Mouse (Mus musculus) hindbrain, embryonic 12.5 days (tissue): ENCODE measurements around the gene Olr1. TPM values are rescaled to one million over a fixed set of nuclear protein-coding genes. Genes with fewer than 3 reads are reported as not detected.

Experiments
- ATAC-seq: fragments of 200-750 bp; cut with Nextera tagmentation; 2 replicates; pipeline ENCODE4 v1.8.0; 2017; ENCODE audit warnings: moderate TSS enrichment; ENCODE audit not compliant: low FRiP score
- H3K27ac ChIP-seq: fragments of 300-500 bp; sonication (generic); 2 replicates; pipeline ENCODE4 v1.5.1; 2016; ENCODE audit warnings: mild to moderate bottlenecking
- H3K27me3 ChIP-seq: fragments of 300-500 bp; sonication (generic); 2 replicates; pipeline ENCODE4 v1.6.1; 2016; ENCODE audit warnings: mild to moderate bottlenecking
- H3K36me3 ChIP-seq: fragments of 300-500 bp; sonication (generic); 2 replicates; pipeline ENCODE4 v1.6.1; 2016; ENCODE audit warnings: mild to moderate bottlenecking
- H3K4me1 ChIP-seq: fragments of 300-500 bp; sonication (generic); 2 replicates; pipeline ENCODE4 v1.6.1; 2016
- H3K4me2 ChIP-seq: fragments of 300-500 bp; sonication (generic); replicated peaks from 2 replicates; pipeline ENCODE4 v1.6.1; 2016; ENCODE audit warnings: mild to moderate bottlenecking
- H3K4me3 ChIP-seq: fragments of 300-500 bp; sonication (generic); 2 replicates; pipeline ENCODE4 v1.5.1; 2016; ENCODE audit warnings: mild to moderate bottlenecking
- H3K9ac ChIP-seq: fragments of 300-500 bp; sonication (generic); 2 replicates; pipeline ENCODE4 v1.6.1; 2016; ENCODE audit warnings: mild to moderate bottlenecking, moderate library complexity
- H3K9me3 ChIP-seq: fragments of 300-500 bp; sonication (generic); replicated peaks from 2 replicates; pipeline ENCODE4 v1.6.1; 2016; ENCODE audit warnings: mild to moderate bottlenecking
- WGBS: fragments of 180-500 bp; shearing (Covaris S2); methylation state at CpG from one replicate; pipeline ENCODE4 v1.1.7; 2016; 5-methylcytosine and 5-hydroxymethylcytosine counted together
- polyA plus RNA-seq: library from polyadenylated mRNA; unstranded; fragments of >200 nt; fragmentation: Nextera tagmentation; extraction: Ambion mirVana; gene quantifications from 2 replicates; pipeline ENCODE4 v1.2.1, GENCODE M21; 2016

The Olr1 gene
- polyA plus RNA-seq, 1 experiment from 2014 or later, result not detected

- 35% methylated on average over 7 of the region's 7 CpGs for WGBS
- H3K9me3 ChIP-seq, result no peaks in the 10 kb centered on the region
- peak overlapping the region; percentile 83; the same call in 1 of the 2 replicates for H3K27ac ChIP-seq
- peaks cover 15% of the 10 kb centered on the region for H3K4me1 ChIP-seq
- peak overlapping the region; percentile 67 for H3K4me2 ChIP-seq
- ATAC-seq, result peak; percentile 29
- peak overlapping the region; percentile 75 for H3K9ac ChIP-seq
- no peaks in the 10 kb centered on the region for H3K27me3 ChIP-seq
- 0 out of 2 replicates have a peak, but pooled peaks cover under 1% of the 10 kb centered on the region for H3K36me3 ChIP-seq
- peak overlapping the region; percentile 82 for H3K4me3 ChIP-seq
These were observed 25.6 kb upstream of the Olr1 start for GRCm38 (mm10) chr6:129532556-129532941.

DNA sequence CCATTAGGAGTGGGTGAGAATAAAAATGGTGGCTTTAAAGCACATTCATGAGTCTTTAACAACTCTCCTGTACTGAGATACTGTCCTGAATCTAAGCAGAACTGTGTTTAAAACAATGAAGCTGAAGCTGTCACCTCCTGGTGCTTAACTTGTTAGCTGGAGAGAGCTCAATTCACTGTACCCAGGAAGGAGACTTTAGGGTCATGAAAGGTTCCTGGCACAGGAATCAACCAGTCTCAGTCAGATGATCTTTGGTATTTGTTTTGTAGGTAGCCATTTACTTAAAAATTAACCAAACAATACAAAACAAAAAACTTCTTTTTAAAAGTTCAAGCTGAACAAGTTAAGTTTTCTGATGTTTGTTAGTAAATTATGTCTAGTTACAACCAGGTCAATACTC lies 23.3 kb upstream of the Olr1 start:
- no peaks in the 10 kb centered on the region for H3K9me3 ChIP-seq
- H3K4me1 ChIP-seq, result peaks cover 8% of the 10 kb centered on the region
- H3K4me2 ChIP-seq, result no peak overlapping the region
- ATAC-seq, result no peak
- no peak overlapping the region for H3K4me3 ChIP-seq
- no peaks in the 10 kb centered on the region for H3K36me3 ChIP-seq
- no peak overlapping the region for H3K9ac ChIP-seq
- H3K27ac ChIP-seq, result no peak overlapping the region
- H3K27me3 ChIP-seq, result no peaks in the 10 kb centered on the region

GRCm38 (mm10) chr6:129529605-129530004 lies 22.6 kb upstream of the Olr1 start:
- 69% methylated on average over 1 of the region's 1 CpGs for WGBS
- H3K36me3 ChIP-seq, result no peaks in the 10 kb centered on the region
- H3K27me3 ChIP-seq, result no peaks in the 10 kb centered on the region
- H3K4me1 ChIP-seq, result peaks cover 1% of the 10 kb centered on the region
- H3K4me3 ChIP-seq, result no peak overlapping the region
- no peak overlapping the region for H3K27ac ChIP-seq
- no peak overlapping the region for H3K9ac ChIP-seq
- ATAC-seq, result no peak
- no peaks in the 10 kb centered on the region for H3K9me3 ChIP-seq
- no peak overlapping the region for H3K4me2 ChIP-seq

- no peak for ATAC-seq
- H3K4me2 ChIP-seq, result no peak overlapping the region
- H3K27ac ChIP-seq, result no peak overlapping the region
- H3K4me3 ChIP-seq, result no peak overlapping the region
- H3K4me1 ChIP-seq, result no peaks in the 10 kb centered on the region
- 83% methylated on average over 2 of the region's 2 CpGs for WGBS
- H3K9ac ChIP-seq, result no peak overlapping the region
- no peaks in the 10 kb centered on the region for H3K9me3 ChIP-seq
- no peaks in the 10 kb centered on the region for H3K27me3 ChIP-seq
- H3K36me3 ChIP-seq, result no peaks in the 10 kb centered on the region
These were observed 20.5 kb upstream of the Olr1 start for GRCm38 (mm10) chr6:129527416-129527815.

GRCm38 (mm10) chr6:129526069-129526468 lies 19.1 kb upstream of the Olr1 start:
- ATAC-seq, result no peak
- Histone ChIP-seq H3K4me3 (no peak overlapping the region), H3K9ac (no peak overlapping the region)

GRCm38 (mm10) chr6:129517752-129518408 lies 10.9 kb upstream of the Olr1 start:
- Histone ChIP-seq H3K27ac (no peak overlapping the region), H3K36me3 (no peaks in the 10 kb centered on the region), H3K27me3 (no peaks in the 10 kb centered on the region), H3K4me1 (no peaks in the 10 kb centered on the region), H3K4me3 (no peak overlapping the region), H3K4me2 (no peak overlapping the region), H3K9ac (no peak overlapping the region), H3K9me3 (no peaks in the 10 kb centered on the region)
- ATAC-seq, result peak; percentile 69; the same call in 1 of the 2 replicates
- 47% methylated on average over 2 of the region's 2 CpGs for WGBS

More at GRCm38 (mm10) chr6:129526069-129526468, 19.1 kb upstream of the Olr1 start:
- H3K4me2 ChIP-seq, result no peak overlapping the region
- no peaks in the 10 kb centered on the region for H3K4me1 ChIP-seq
- H3K27ac ChIP-seq, result no peak overlapping the region
- no peaks in the 10 kb centered on the region for H3K27me3 ChIP-seq
- no peaks in the 10 kb centered on the region for H3K9me3 ChIP-seq
- no peaks in the 10 kb centered on the region for H3K36me3 ChIP-seq

DNA sequence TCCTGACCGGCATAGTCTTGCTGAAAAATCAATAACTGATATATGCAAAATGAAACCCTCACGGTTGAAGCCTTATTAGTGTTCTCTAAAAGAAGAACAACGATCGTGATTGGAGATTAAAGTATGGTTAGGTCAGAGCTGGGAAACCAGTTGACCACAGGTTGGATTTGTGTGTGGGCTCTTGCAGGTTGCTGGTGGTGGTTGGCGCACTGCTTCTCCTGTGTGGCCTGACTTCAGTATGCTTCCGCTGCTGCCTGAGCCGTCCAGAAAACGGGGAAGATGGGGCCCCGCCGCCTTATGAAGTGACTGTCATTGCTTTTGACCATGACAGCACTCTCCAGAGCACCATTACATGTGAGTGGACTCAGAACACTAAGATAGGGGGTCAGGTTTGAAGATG lies 9.4 kb upstream of the Olr1 start:
- Histone ChIP-seq H3K9me3 (no peaks in the 10 kb centered on the region), H3K27me3 (no peaks in the 10 kb centered on the region), H3K4me1 (no peaks in the 10 kb centered on the region), H3K36me3 (no peaks in the 10 kb centered on the region), H3K4me3 (no peak overlapping the region), H3K4me2 (no peak overlapping the region), H3K27ac (no peak overlapping the region), H3K9ac (no peak overlapping the region)
- 92% methylated on average over 10 of the region's 10 CpGs for WGBS
- no peak for ATAC-seq

GRCm38 (mm10) chr6:129515068-129515467 lies 8.1 kb upstream of the Olr1 start:
- ATAC-seq, result no peak
- H3K4me2 ChIP-seq, result no peak overlapping the region

DNA sequence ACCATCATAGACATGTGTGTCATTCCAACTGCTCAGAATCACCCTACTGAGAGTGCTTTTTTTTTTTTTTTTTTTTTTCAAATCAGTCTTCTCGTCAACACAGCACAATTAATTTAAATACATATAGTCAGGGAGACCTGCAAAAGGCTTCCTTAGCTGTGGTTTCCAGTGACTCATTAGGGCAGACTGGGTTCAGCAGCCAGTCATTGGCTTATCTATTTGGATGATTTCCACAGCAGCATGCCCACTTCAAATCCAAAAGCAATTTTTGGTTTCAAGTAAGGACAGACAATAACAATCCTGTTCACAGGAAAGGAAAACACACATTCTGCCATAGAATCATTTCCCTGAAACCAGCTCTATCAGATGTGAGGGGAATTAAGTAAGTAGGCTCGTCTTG lies 7.4 kb upstream of the Olr1 start:
- 86% methylated on average over 2 of the region's 2 CpGs for WGBS
- H3K27me3 ChIP-seq, result no peaks in the 10 kb centered on the region
- no peaks in the 10 kb centered on the region for H3K4me1 ChIP-seq
- H3K9me3 ChIP-seq, result no peaks in the 10 kb centered on the region
- no peak overlapping the region for H3K9ac ChIP-seq
- no peak overlapping the region for H3K4me2 ChIP-seq
- H3K36me3 ChIP-seq, result no peaks in the 10 kb centered on the region
- no peak for ATAC-seq
- no peak overlapping the region for H3K4me3 ChIP-seq
- no peak overlapping the region for H3K27ac ChIP-seq

More at GRCm38 (mm10) chr6:129515068-129515467, 8.1 kb upstream of the Olr1 start:
- H3K36me3 ChIP-seq, result no peaks in the 10 kb centered on the region
- no peaks in the 10 kb centered on the region for H3K27me3 ChIP-seq
- H3K27ac ChIP-seq, result no peak overlapping the region
- no peaks in the 10 kb centered on the region for H3K9me3 ChIP-seq
- H3K9ac ChIP-seq, result no peak overlapping the region
- no peaks in the 10 kb centered on the region for H3K4me1 ChIP-seq
- no peak overlapping the region for H3K4me3 ChIP-seq
- WGBS, result 88% methylated on average over 3 of the region's 3 CpGs

DNA sequence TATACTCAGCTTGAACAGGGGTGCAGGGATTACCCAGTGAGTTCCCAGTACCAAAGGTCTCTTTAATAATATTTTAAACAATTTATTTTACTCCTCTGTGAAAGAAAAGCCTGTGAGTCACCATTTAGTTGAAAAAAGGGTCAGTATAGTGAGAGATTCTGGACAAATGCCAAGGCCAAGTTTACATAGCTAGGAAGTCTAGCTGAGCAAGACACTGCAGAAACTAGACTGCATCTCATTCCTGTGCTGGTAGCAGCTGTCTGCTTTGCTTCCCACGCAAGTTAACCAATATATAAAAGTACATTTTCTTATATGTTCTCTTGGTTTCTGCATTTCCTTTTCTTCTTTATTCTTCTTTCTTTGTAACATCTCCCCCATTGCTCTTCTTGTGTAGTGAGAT lies 6.4 kb upstream of the Olr1 start:
- Histone ChIP-seq H3K4me3 (no peak overlapping the region), H3K36me3 (no peaks in the 10 kb centered on the region), H3K27me3 (no peaks in the 10 kb centered on the region), H3K4me2 (no peak overlapping the region), H3K9me3 (no peaks in the 10 kb centered on the region), H3K9ac (no peak overlapping the region), H3K27ac (no peak overlapping the region), H3K4me1 (no peaks in the 10 kb centered on the region)
- no peak for ATAC-seq
- 64% methylated on average over 1 of the region's 1 CpGs for WGBS

DNA sequence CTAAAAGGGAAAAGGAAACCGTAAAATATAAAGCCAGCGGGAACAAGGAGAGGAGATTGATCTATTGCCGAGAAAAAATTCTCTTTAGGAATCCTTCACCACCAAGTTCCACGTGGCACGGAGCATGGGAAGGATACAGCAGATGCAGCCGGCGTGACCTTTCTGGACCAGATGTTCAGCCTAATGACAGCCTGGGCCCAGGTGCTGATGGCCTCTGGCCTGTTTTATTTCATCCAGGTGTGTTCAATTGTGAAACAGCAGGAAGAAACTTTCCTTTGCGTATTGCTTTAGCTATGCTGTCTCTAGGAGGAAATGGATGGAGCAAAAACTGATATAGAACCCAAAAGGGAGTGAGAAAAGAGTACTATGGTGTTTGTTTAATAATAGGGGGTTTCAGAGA lies 5.9 kb upstream of the Olr1 start:
- no peaks in the 10 kb centered on the region for H3K27me3 ChIP-seq
- H3K4me1 ChIP-seq, result no peaks in the 10 kb centered on the region
- no peak overlapping the region for H3K4me3 ChIP-seq
- no peaks in the 10 kb centered on the region for H3K36me3 ChIP-seq
- no peak overlapping the region for H3K9ac ChIP-seq
- WGBS, result 75% methylated on average over 8 of the region's 8 CpGs
- no peak overlapping the region for H3K4me2 ChIP-seq
- no peaks in the 10 kb centered on the region for H3K9me3 ChIP-seq
- ATAC-seq, result no peak
- no peak overlapping the region for H3K27ac ChIP-seq

- H3K27ac ChIP-seq, result no peak within 1 kb of the TSS
- H3K4me2 ChIP-seq, result no peak within 1 kb of the TSS
- no peak for ATAC-seq
- no peaks in the 10 kb centered on the region for H3K4me1 ChIP-seq
- no peaks in the 10 kb centered on the region for H3K27me3 ChIP-seq
- WGBS, result 71% methylated on average over 3 of the region's 3 CpGs
- H3K9ac ChIP-seq, result no peak within 1 kb of the TSS
- H3K4me3 ChIP-seq, result no peak within 1 kb of the TSS
- no peaks in the 10 kb centered on the region for H3K9me3 ChIP-seq
- no peaks in the 10 kb centered on the region for H3K36me3 ChIP-seq
These were observed 5.4 kb upstream of the Olr1 start, which contains the start of gene Tmem52b for GRCm38 (mm10) chr6:129512367-129512766. Gene Tmem52b, plus strand, starts transcription at chr6:129512555.

DNA sequence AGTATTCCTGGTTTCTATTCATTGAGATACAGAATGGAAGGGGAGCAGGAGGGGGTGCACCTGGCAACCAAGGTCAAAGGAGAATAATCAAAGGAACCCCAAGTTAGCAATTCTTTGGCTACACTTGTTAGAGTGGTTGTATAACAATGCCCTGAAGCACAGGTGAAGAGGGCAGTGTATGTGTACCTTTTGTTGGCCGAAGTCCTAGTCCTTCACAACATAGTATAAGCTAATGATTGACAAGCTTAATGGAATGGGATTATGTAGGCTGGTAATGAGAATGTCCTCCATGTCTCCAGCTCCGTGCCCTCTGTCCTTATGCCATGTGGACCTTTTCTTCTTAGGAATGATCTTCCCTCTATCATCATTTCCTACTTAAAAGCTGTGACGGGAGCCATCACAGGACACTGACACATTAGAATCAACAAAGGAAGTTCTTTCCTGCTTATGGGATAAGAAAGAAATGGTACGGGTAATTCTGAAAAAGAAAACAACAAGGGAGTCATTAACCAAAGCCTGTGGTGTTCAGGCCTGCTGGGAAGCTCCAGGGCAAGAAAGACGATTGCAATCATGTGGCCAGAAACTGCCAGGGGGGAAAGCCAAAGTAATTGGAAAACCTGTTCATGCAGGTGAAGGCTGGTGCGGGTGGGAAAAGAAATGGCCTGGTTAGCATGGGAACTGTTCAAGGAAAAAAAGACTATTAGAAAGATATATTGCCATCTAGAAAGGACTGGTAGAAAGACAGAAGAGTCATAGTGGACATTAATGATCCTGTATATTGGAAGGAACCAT lies 3.4 kb upstream of the Olr1 start:
- no peaks in the 10 kb centered on the region for H3K27me3 ChIP-seq
- H3K4me1 ChIP-seq, result no peaks in the 10 kb centered on the region
- no peak overlapping the region for H3K9ac ChIP-seq
- H3K9me3 ChIP-seq, result no peaks in the 10 kb centered on the region
- ATAC-seq, result no peak
- no peak overlapping the region for H3K4me2 ChIP-seq
- no peak overlapping the region for H3K4me3 ChIP-seq
- WGBS, result 79% methylated on average over 6 of the region's 6 CpGs
- no peak overlapping the region for H3K27ac ChIP-seq
- no peaks in the 10 kb centered on the region for H3K36me3 ChIP-seq
